Mouse (Mus musculus) intestine, embryonic 14.5 days (tissue): Measurements from ENCODE around the gene Fam71e2. TPM values are rescaled to one million over a fixed set of nuclear protein-coding genes. Genes with fewer than 3 reads are reported as not detected.

Experiments
- ATAC-seq: fragments of 200-750 bp; cut with Nextera tagmentation; replicated peaks from 2 replicates; pipeline ENCODE4 v1.8.0; 2017; ENCODE audit warnings: low read depth, moderate number of reproducible peaks, moderate TSS enrichment, moderate library complexity; ENCODE audit not compliant: low FRiP score, low TSS enrichment
- DNase-seq: peaks from one replicate; pipeline ENCODE4 v3.0.0-alpha.2; 2018; ENCODE audit warnings: low spot score
- H3K27ac ChIP-seq: fragments of 300-500 bp; sonication (generic); 2 replicates; pipeline ENCODE4 v1.5.1; 2014; ENCODE audit warnings: low read depth, mild to moderate bottlenecking, control low read depth
- H3K27me3 ChIP-seq: fragments of 300-500 bp; sonication (generic); replicated peaks from 2 replicates; pipeline ENCODE4 v1.6.1; 2014; ENCODE audit warnings: low read length, control low read depth; ENCODE audit not compliant: control insufficient read depth, insufficient read depth
- H3K36me3 ChIP-seq: fragments of 300-500 bp; sonication (generic); 2 replicates; pipeline ENCODE4 v1.6.1; 2014; ENCODE audit warnings: low read length, control low read depth; ENCODE audit not compliant: control insufficient read depth, insufficient read depth
- H3K4me1 ChIP-seq: fragments of 300-500 bp; sonication (generic); replicated peaks from 2 replicates; pipeline ENCODE4 v1.6.1; 2014; ENCODE audit warnings: low read length, control low read depth, mixed read lengths; ENCODE audit not compliant: control insufficient read depth, insufficient read depth
- H3K4me2 ChIP-seq: fragments of 300-500 bp; sonication (generic); 2 replicates; pipeline ENCODE4 v1.6.1; 2014; ENCODE audit warnings: low read length
- H3K4me3 ChIP-seq: fragments of 300-500 bp; sonication (generic); 2 replicates; pipeline ENCODE4 v1.5.1; 2014; ENCODE audit warnings: low read depth, low read length, control low read depth, mixed read lengths
- H3K9ac ChIP-seq: fragments of 300-500 bp; sonication (generic); 2 replicates; pipeline ENCODE4 v1.6.1; 2014; ENCODE audit warnings: mild to moderate bottlenecking, low read length
- H3K9me3 ChIP-seq: fragments of 300-500 bp; sonication (generic); 2 replicates; pipeline ENCODE4 v1.6.1; 2016; ENCODE audit warnings: low read length, control low read depth; ENCODE audit not compliant: control insufficient read depth
- WGBS: fragments of 180-500 bp; shearing (Covaris S2); extraction: QIAGEN DNeasy Blood & Tissue Kit; methylation state at CpG from one replicate; pipeline ENCODE4 v1.1.7; 2014; 5-methylcytosine and 5-hydroxymethylcytosine counted together
- polyA plus RNA-seq: library from polyadenylated mRNA; unstranded; fragments of >200 nt; fragmentation: Nextera tagmentation; extraction: Ambion mirVana; gene quantifications from 2 replicates; pipeline ENCODE4 v1.2.1, GENCODE M21; 2014

Fam71e2 gene
- polyA plus RNA-seq, 1 experiment from 2014 or later = not detected

GRCm38 (mm10) chr7:4764946-4765710 is 6.0 kb downstream of the Fam71e2 start:
- H3K36me3 ChIP-seq = no peaks in the 10 kb centered on the region
- H3K4me1 ChIP-seq = 0 out of 2 replicates have a peak, but pooled peaks cover 2% of the 10 kb centered on the region
- H3K9me3 ChIP-seq = no peaks in the 10 kb centered on the region
- H3K4me3 ChIP-seq = no peak overlapping the region
- no peak overlapping the region for H3K9ac ChIP-seq
- H3K27ac ChIP-seq = no peak overlapping the region
- DNase-seq (no peak), ATAC-seq (no peak)
- H3K4me2 ChIP-seq = no peak overlapping the region
- WGBS = 17% methylated on average over 4 of the region's 4 CpGs
- no peaks in the 10 kb centered on the region for H3K27me3 ChIP-seq

GRCm38 (mm10) chr7:4759670-4760069 is 11.4 kb downstream of the Fam71e2 start:
- Histone ChIP-seq H3K9me3 (no peaks in the 10 kb centered on the region), H3K27me3 (no peaks in the 10 kb centered on the region), H3K4me1 (0 out of 2 replicates have a peak, but pooled peaks cover under 1% of the 10 kb centered on the region), H3K9ac (no peak overlapping the region), H3K4me2 (no peak overlapping the region), H3K27ac (no peak overlapping the region), H3K4me3 (no peak overlapping the region), H3K36me3 (no peaks in the 10 kb centered on the region)
- no peak for DNase-seq
- WGBS = 50% methylated on average over 1 of the region's 1 CpGs
- ATAC-seq = no peak

GRCm38 (mm10) chr7:4752821-4753570 is 18.1 kb downstream of the Fam71e2 start, which contains the start of gene Cox6b2:
Gene Cox6b2 (minus strand): TSS chr7:4753094.
- WGBS = 5% methylated on average over 24 of the region's 24 CpGs
- peak within 1 kb of the TSS; percentile 64 for H3K4me2 ChIP-seq
- ATAC-seq = peak; percentile 90

GRCm38 (mm10) chr7:4751971-4752820 is 18.9 kb downstream of the Fam71e2 start:
- no peaks in the 10 kb centered on the region for H3K9me3 ChIP-seq
- ATAC-seq = peak; percentile 73
- WGBS = 2% methylated on average over 30 of the region's 30 CpGs
- peak overlapping the region; percentile 35 for H3K4me3 ChIP-seq
- no peaks in the 10 kb centered on the region; the same call in 1 of the 2 replicates for H3K36me3 ChIP-seq
- H3K4me1 ChIP-seq = peaks cover 17% of the 10 kb centered on the region; the same call in 1 of the 2 replicates
- H3K4me2 ChIP-seq = peak overlapping the region; percentile 64
- H3K27ac ChIP-seq = peak overlapping the region; percentile 57; the same call in 1 of the 2 replicates
- H3K9ac ChIP-seq = peak overlapping the region; percentile 36
- no peaks in the 10 kb centered on the region for H3K27me3 ChIP-seq
- DNase-seq = peak; percentile 89

More at GRCm38 (mm10) chr7:4752821-4753570, 18.1 kb downstream of the Fam71e2 start, which contains the start of gene Cox6b2:
- peak; percentile 94 for DNase-seq
- Histone ChIP-seq H3K36me3 (no peaks in the 10 kb centered on the region), H3K27me3 (no peaks in the 10 kb centered on the region), H3K27ac (peak within 1 kb of the TSS; percentile 57; the same call in 1 of the 2 replicates), H3K9me3 (no peaks in the 10 kb centered on the region), H3K4me3 (peak within 1 kb of the TSS; percentile 35), H3K4me1 (peaks cover 17% of the 10 kb centered on the region; the same call in 1 of the 2 replicates), H3K9ac (peak within 1 kb of the TSS; percentile 36)

GRCm38 (mm10) chr7:4749169-4749568 is 21.9 kb downstream of the Fam71e2 start:
- Histone ChIP-seq H3K4me3 (no peak overlapping the region), H3K4me2 (no peak overlapping the region), H3K36me3 (peaks cover 22% of the 10 kb centered on the region), H3K4me1 (peaks cover 17% of the 10 kb centered on the region; the same call in 1 of the 2 replicates), H3K9me3 (no peaks in the 10 kb centered on the region), H3K27me3 (no peaks in the 10 kb centered on the region), H3K9ac (no peak overlapping the region), H3K27ac (no peak overlapping the region)
- WGBS = 83% methylated on average over 2 of the region's 2 CpGs
- ATAC-seq = no peak
- no peak for DNase-seq

- WGBS = 72% methylated on average over 4 of the region's 4 CpGs
- Histone ChIP-seq H3K4me1 (peaks cover 18% of the 10 kb centered on the region; the same call in 1 of the 2 replicates), H3K4me2 (no peak overlapping the region), H3K9me3 (no peaks in the 10 kb centered on the region), H3K27ac (no peak overlapping the region), H3K9ac (no peak overlapping the region), H3K4me3 (no peak overlapping the region), H3K36me3 (peaks cover 28% of the 10 kb centered on the region), H3K27me3 (no peaks in the 10 kb centered on the region)
- no peak for ATAC-seq
- no peak for DNase-seq
Observed at GRCm38 (mm10) chr7:4748321-4748720, 22.8 kb downstream of the Fam71e2 start.

- H3K4me1 ChIP-seq = peaks cover 18% of the 10 kb centered on the region; the same call in 1 of the 2 replicates
- H3K4me3 ChIP-seq = no peak overlapping the region
- WGBS = 72% methylated on average over 9 of the region's 9 CpGs
- H3K27me3 ChIP-seq = no peaks in the 10 kb centered on the region
- no peak for DNase-seq
- no peak overlapping the region for H3K4me2 ChIP-seq
- no peaks in the 10 kb centered on the region for H3K9me3 ChIP-seq
- ATAC-seq = no peak
- peaks cover 38% of the 10 kb centered on the region for H3K36me3 ChIP-seq
- no peak overlapping the region for H3K9ac ChIP-seq
- H3K27ac ChIP-seq = no peak overlapping the region
Observed at GRCm38 (mm10) chr7:4747156-4747899, 23.8 kb downstream of the Fam71e2 start.
